Mouse (Mus musculus) hematopoietic stem cell, adult 5-6 weeks (primary cell): ENCODE results near the gene Zfp446. TPM values are rescaled to one million over a fixed set of nuclear protein-coding genes. Genes with fewer than 3 reads are reported as not detected.

ENCODE experiments used
- ATAC-seq, 2 experiments: fragments of 125-278 bp in 1 of 2; replicated peaks in 1 of 2; 2 replicates each; pipeline ENCODE4 v1.8.0; 2016 to 2017; ENCODE audit warnings: inconsistent platforms in 2 of 2, mild to moderate bottlenecking in 2 of 2, moderate number of reproducible peaks in 2 of 2, low read depth in 1 of 2, moderate TSS enrichment in 1 of 2; ENCODE audit not compliant: low FRiP score in 2 of 2, poor library complexity in 2 of 2, severe bottlenecking in 2 of 2, insufficient read depth in 1 of 2, low TSS enrichment in 1 of 2
- total RNA-seq: library from RNA; stranded (forward); fragments of 172-1452, 232-1000 nt; gene quantifications from 2 replicates; pipeline ENCODE4 v1.2.3, GENCODE M21; 2017

Gene Zfp446
- total RNA-seq, 1 experiment from 2014 or later: 3.7 TPM

DNA sequence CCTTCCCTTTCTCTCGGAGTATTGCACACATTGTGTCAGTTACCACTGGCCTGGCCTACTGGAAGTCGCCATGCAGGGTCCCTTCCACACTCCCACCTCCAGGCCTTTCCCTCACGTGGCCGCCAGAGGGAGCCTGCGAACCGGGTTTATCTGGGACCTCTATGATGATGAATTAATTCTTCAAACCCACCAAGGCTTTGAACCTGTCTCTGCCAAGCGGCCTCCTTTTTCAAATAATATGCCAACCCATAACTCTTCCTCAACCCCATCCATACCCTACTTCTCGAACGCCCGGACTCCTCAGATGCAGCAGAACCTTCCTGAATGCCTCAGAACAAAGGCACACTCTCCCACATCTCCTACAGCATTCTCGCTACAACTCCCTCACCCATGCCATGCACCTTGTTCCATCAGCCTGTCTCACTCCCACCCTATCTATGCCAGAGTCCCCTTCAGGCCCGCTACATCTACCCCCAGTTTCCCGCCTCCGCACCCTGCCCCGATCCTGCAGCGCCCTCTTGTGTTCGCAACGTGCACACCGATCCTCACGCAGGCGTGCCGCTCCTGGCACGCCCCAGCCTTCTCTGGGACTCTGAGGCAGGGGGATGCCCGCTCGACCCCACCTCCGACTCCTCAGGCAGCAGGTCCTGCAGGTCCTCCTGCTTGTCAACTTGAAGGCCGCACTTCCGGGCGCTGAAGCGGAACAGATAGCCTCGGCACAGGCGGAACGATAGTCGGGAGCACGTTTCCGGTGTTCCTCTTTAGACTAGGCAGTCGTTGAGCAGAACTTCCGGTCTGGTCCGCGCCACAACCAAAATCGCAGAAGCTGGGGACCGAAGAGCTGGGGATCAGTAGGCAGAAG is 31.7 kb downstream of the Zfp446 start:
- peak; percentile 84 for ATAC-seq

- peak in 1 of 2 experiments; percentile 77; a peak in 1 of 4 replicates for ATAC-seq
Measured at GRCm38 (mm10) chr7:13010005-13010908, 32.6 kb downstream of the Zfp446 start, which contains the start of gene Zbtb45. TSS of gene Zbtb45 (minus strand) at chr7:13010034.

- ATAC-seq: no peak
Measured at GRCm38 (mm10) chr7:13013671-13014070, 36.0 kb downstream of the Zfp446 start.

GRCm38 (mm10) chr7:13014275-13014839 is 36.7 kb downstream of the Zfp446 start:
- no peak for ATAC-seq

- ATAC-seq: no peak
Measured at GRCm38 (mm10) chr7:13015217-13015616, 37.6 kb downstream of the Zfp446 start.

DNA sequence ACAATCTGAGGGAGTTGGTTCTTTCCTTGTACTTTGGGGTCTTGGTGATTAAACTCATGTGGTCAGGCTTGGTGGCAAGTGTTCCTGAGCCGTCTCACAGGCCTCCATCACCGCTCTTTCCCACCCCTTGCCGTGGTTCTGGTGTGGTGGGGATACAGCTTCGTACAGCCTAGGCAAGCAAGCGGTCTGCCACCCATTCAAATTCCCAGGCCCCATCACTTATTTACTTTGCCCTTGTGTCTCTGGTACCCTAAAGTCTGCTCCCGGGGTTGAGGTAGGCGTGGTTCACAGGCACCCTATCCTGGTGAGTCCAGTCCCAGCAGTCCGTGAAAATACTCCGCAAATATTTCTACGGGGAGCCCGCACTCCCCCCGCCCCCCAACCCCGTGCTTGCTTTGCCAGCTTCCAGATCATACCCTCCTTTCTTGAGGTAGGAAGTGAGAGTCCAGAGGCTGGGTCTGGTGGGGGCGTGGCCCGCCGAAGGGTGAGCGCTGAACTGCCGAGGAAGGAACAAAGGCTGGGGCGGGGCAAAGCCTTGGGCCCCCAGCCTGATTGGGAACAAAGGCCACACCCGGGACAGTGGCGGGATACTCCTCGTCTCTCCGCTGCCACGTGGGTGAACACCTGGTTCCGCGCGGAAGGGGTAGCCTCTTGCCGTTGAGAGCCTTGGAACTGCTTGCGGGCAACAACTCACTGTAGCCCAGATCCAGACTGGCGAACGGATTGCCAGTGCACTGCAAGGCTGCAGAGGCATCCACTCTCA is 45.3 kb downstream of the Zfp446 start:
- peak; percentile 76 to 78 for ATAC-seq

GRCm38 (mm10) chr7:13023928-13024731 is 46.5 kb downstream of the Zfp446 start:
- peak; percentile 74 to 76 for ATAC-seq

- ATAC-seq: 0 out of 4 replicates have a peak, but pooled peaks of 1 of the 2 experiments have one; percentile 11
Measured at GRCm38 (mm10) chr7:13024805-13025204, 47.2 kb downstream of the Zfp446 start.

DNA sequence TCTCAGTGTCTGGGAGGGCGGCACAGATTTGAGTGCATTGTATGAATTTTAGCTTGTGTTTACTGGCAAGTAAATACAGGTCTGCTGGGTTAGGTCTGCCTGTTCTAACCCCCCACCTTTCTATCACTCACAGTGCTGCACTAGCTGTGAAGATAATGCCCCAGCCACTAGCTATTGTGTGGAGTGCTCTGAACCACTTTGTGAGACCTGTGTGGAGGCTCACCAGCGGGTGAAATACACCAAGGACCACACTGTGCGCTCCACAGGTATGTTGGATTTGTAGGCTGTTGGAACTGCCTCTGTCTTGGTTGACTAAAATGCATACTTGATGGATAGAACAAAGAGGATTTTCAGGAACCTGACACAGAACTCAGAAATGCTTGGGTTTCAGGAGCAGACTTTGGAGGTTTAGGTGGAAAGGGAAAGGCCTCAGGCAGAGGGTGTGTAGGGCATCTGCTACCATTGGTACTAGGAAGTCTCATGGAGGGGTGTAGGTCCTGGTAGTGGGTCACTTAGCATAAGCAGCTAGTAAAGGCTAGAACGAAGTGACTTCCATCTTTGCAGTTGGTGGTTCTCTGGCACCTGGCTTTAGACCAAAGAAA is 48.0 kb downstream of the Zfp446 start:
- ATAC-seq: no peak

DNA sequence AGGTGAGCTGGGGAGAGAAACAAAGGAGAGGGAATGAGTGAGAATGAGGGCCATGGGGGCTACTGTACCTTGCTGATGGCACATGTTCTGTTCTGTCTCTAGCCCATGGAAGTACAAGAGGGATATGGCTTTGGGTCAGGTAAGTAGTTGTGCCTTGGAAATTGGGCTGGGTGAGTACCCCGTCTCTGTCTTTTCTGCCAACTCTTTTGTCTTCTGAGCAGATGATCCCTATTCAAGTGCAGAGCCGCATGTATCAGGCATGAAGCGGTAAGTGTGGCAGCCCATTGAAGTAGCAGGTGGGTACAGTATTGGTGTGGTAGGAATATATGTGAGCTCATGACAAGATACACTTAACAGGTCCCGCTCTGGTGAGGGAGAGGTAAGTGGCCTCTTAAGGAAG is 51.3 kb downstream of the Zfp446 start:
- no peak for ATAC-seq

DNA sequence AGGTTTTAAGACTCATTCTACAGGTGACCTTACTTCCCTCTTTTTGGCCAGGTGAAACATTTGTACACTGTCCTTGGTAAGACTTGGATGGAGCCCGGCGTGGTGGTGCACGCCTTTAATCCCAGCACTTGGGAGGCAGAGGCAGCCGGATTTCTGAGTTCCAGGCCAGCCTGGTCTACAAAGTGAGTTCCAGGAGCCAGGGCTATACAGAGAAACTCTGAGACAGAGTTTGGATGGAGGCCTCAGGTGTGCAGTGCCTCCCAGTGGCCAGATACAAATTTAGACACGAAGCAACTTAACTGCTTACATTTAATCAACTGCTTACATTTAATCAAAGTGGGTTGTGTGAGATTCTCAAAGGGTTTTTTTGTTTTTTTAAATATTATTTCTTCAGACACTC is 53.4 kb downstream of the Zfp446 start:
- ATAC-seq: no peak

DNA sequence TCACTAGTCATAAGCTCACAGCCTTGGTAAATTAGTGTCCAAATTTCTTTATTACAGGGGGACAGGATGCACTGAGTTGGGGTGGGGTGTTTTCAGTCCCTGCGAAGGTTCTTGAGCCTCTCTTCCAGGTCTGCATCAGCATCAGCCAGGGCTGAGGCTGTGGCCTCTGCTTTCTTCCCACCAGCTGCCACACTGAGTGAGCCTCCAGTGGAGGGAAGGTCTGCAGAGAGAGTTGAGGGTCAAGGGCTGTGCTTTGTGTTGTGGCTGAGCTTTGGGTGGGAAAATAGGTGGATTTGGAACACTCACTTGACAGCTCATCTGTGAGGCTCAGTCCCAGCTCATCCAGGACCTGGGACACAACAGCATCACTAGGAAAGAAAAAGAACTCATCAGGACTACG is 54.3 kb downstream of the Zfp446 start:
- no peak for ATAC-seq

GRCm38 (mm10) chr7:13032541-13032940 is 54.9 kb downstream of the Zfp446 start:
- ATAC-seq: no peak

DNA sequence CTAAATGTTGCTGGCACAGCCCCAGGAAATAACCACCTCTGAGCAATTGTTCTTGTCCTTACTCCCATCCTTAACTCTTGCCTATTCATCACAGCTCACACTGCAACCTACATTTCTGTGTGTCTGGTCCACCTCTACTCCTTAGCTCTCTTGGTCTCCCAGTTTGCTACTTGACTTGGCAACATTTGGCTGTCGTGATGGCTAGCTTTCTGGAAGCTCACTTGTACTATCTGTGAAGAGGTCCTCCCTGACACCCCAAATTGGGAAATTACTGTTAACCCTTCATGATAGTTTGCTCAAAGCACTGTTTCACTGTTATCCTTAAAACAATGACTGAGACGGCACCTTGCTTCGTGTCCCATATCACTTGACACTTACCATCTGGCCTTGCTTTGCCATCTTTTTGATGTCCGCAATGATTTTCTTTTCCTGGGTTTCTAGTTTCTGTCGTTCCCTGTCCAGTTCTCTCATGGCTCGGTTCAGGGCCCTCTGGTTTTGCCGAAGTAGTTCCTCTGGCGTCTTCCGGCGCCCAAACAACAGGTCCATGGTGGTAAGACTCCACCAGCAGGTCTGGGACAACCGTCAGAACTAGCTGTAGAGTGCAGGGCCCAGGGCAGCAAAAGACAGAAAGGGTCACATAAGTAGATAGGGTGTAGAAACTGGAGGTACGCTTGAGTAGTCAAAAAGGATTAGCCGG is 56.0 kb downstream of the Zfp446 start:
- ATAC-seq: no peak

DNA sequence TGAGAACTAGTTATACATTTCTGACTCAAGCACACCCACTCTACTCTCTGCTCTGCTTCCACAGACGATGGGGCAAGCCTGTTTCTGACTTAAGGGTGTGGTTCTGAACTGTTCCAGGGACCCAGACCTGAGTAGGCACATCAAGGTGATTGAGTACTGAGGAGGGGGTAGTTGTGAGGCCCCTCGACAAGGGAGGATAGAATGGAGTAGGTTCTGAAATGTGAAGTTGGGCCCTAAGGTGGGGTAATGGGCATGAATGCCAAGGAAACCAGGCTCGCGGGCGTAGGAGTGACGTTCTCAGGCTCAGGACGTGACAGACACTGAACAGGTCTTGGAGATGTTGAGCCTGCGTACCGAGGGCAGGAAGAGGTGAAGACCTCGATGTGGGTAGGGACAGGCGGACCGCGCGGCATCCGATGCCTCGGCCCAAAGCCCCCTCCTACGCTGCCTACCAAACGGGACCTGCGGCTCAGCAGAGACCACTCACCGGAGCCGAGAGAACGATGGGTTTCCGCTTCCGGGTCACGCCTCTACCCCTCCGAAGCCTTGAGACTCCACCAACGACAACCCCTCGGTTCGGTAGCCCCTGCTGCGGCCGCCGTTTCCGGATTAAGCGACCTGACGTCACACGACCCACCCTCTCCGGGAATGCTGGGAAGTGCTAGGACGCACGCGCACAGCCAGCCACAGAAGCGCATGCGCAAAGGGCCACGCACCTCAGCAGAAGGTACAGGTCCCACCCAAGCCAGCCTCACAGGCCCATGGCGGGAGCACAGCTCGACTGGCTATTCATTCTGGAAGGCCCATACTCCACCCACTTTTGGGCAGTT is 56.7 kb downstream of the Zfp446 start, which contains the start of gene Chmp2a:
TSS of gene Chmp2a (minus strand) at position 660 of the 830 bp plus-strand sequence.
- ATAC-seq: peak; percentile 67 to 68
